Mouse (Mus musculus) C2C12 (cell line): Measurements from ENCODE around the gene Krt72.

Experiments
- CEBPB ChIP-seq: IDR thresholded peaks from one replicate; pipeline ENCODE4 v1.6.1; 2011; ENCODE audit warnings: low read depth, mild to moderate bottlenecking, control low read depth, moderate library complexity
- CTCF ChIP-seq: IDR thresholded peaks from one replicate; pipeline ENCODE4 v1.5.1; 2011; ENCODE audit not compliant: control insufficient read depth, insufficient read depth, insufficient read length

- no peak for TF ChIP-seq CEBPB
- TF ChIP-seq CTCF: no peak
Measured at GRCm38 (mm10) chr15:101742711-101743110, 43.5 kb downstream of the Krt72 start, which contains the start of gene Krt71.
